In the genomic region with DNA sequence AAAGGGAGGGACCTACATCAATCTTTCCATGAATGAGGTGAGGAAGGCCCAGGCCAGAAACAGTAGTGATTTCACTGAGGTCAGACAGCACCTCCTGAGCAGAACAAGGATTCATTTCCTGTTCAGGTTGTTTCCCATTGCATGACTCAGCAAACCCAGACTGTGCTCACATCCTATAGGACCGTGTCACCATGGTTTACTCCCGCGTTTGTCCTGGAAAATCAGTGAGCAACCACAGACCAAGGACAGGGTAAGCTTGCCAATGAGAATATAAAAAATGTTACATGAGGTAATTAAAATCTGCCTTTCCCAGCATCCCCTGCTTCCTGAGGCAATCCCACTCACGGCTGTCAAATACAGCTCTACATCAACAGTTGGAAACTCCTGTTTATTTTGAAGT, we compare ENCODE assay signal across 11 mouse cellular contexts.
DNase-seq lines count a peak whose midpoint lies in the region; ATAC-seq lines count a peak whose summit lies in the region.
"Had no signal": no experiment of that assay in that cellular context is flagged by ENCODE, and none has a peak within 500 bp of the region (broad histone marks: within the 10 kb centered on the region; RNA-seq: fewer than 3 reads in every experiment).

No protein-coding gene starts in this region.

- DNase-seq in frontal cortex, postnatal 14 days (ENCODE audit: low spot score in 2 of 2) = no peak
- DNase-seq in right cerebral cortex, adult 18-20 months = peak; percentile 35
- DNase-seq in right cerebral cortex, postnatal 14 days = no peak
- DNase-seq in layer of hippocampus, adult 8-10 months (ENCODE audit: low spot score in 2 of 2) = peak; percentile 29 to 34
- no peak for DNase-seq in urinary bladder, postnatal 25 days (ENCODE audit: low spot score)
- DNase-seq in gastrocnemius, postnatal 14 days = no peak
- DNase-seq in cerebellum, postnatal 4 days (ENCODE audit: low spot score in 2 of 2) = no peak
- DNase-seq: cerebellum, adult 11 months; forebrain, postnatal 0 days; midbrain, embryonic 14.5 days had no signal

- intact Hi-C loops in gastrocnemius, postnatal 14 days (cut with DNase I; ENCODE audit: low total_unique reads) = no loop called here

- peak; percentile 71 for ATAC-seq in frontal cortex, adult (ENCODE audit: low TSS enrichment)
- ATAC-seq: forebrain, postnatal 0 days had no signal

Comparison
In these comparisons a context has a peak if more than half of its experiments do, and no peak if none do; other contexts are left out.
1. DNase-seq: peak in right cerebral cortex, adult 18-20 months (single experiment) and layer of hippocampus, adult 8-10 months (2 of 2); none in frontal cortex, postnatal 14 days (0 of 2), right cerebral cortex, postnatal 14 days (single experiment), urinary bladder, postnatal 25 days (single experiment), gastrocnemius, postnatal 14 days (single experiment) and cerebellum, postnatal 4 days (0 of 2).